Comparison of ENCODE assay signal across 8 mouse cellular contexts in genomic region chr9:107872350-107873098, GRCm38 (mm10). TPM values are rescaled to one million over a fixed set of nuclear protein-coding genes. Genes with fewer than 3 reads are reported as not detected.
DNase-seq lines count a peak whose midpoint lies in the region; ATAC-seq and TF ChIP-seq lines count a peak whose summit lies in the region.

No protein-coding gene starts in this region.

- intact Hi-C loops in heart, postnatal 36 days (cut with DNase I), result loop anchor here (2.0 to 5.0 kb wide), 2 partner anchors 16 to 685 kb away; partner anchors contain the start of gene Mon1a

- under 1% methylated on average over 76 of the region's 80 CpGs for WGBS in forebrain, embryonic 16.5 days
- under 1% methylated on average over 80 of the region's 80 CpGs for WGBS in lung, embryonic 14.5 days
- WGBS in olfactory bulb, adult 2 months, result under 1% methylated on average over 80 of the region's 80 CpGs
- WGBS in thymus, adult 2 months, result under 1% methylated on average over 79 of the region's 80 CpGs

- peak overlapping the region; percentile 94 for H3K27ac ChIP-seq in forebrain, embryonic 16.5 days (ENCODE audit: low read length)
- peak overlapping the region; percentile 90 for H3K27ac ChIP-seq in layer of hippocampus, adult 2 months
- H3K27ac ChIP-seq in lung, embryonic 14.5 days (ENCODE audit: low read depth), result peak overlapping the region; percentile 97
- peak overlapping the region; percentile 84 for H3K27ac ChIP-seq in olfactory bulb, adult 2 months (ENCODE audit: insufficient read depth, low read depth, low read length)
- peak overlapping the region; percentile 64 for H3K27ac ChIP-seq in thymus, adult 2 months (ENCODE audit: control insufficient read depth, insufficient read depth, low read length)

- peak overlapping the region; percentile 98 for H3K9ac ChIP-seq in forebrain, embryonic 16.5 days (replicated peaks; ENCODE audit: low read depth, low read length)
- peak overlapping the region; percentile 96 for H3K9ac ChIP-seq in lung, embryonic 14.5 days

- H3K4me1 ChIP-seq in G1E (ENCODE audit: insufficient read depth, low read depth, low read length), result peaks cover 22% of the 10 kb centered on the region
- H3K4me1 ChIP-seq in forebrain, embryonic 16.5 days (replicated peaks; ENCODE audit: control insufficient read depth, insufficient read depth, low read length), result peaks cover 16% of the 10 kb centered on the region
- H3K4me1 ChIP-seq in lung, embryonic 14.5 days (ENCODE audit: insufficient read depth), result peaks cover 8% of the 10 kb centered on the region; the same call in 1 of the 2 replicates
- H3K4me1 ChIP-seq in olfactory bulb, adult 2 months (ENCODE audit: control insufficient read depth, insufficient read depth, low read length), result no peaks in the 10 kb centered on the region
- no peaks in the 10 kb centered on the region; the same call in 1 of the 2 replicates for H3K4me1 ChIP-seq in thymus, adult 2 months (replicated peaks; ENCODE audit: control insufficient read depth, insufficient read depth, low read length)

- ATAC-seq in G1E (ENCODE audit: extremely low read depth, insufficient number of reproducible peaks, low FRiP score, poor library complexity, severe bottlenecking), result peak; percentile 99
- peak; percentile 100 for ATAC-seq in forebrain, embryonic 16.5 days
- ATAC-seq in lung, embryonic 14.5 days (ENCODE audit: insufficient read depth), result peak; percentile 100

- peak overlapping the region; percentile 79 for H3K4me2 ChIP-seq in forebrain, embryonic 16.5 days (ENCODE audit: low read length)
- peak overlapping the region; percentile 71 for H3K4me2 ChIP-seq in lung, embryonic 14.5 days

- peak; percentile 94 for DNase-seq in G1E (ENCODE audit: low spot score)
- DNase-seq in cerebellum, adult 18-20 months, result peak; percentile 96 to 97
- DNase-seq in heart, postnatal 36 days, result peak; percentile 93
- DNase-seq in layer of hippocampus, adult 2 months (ENCODE audit: low spot score in 2 of 2), result peak; percentile 94 to 97
- DNase-seq in lung, embryonic 14.5 days, result peak; percentile 98
- DNase-seq in thymus, adult 2 months, result peak; percentile 93

- no peak for TF ChIP-seq CTCF in G1E (IDR thresholded peaks at IDR 0.05; ENCODE audit: low read depth, low read length)
- TF ChIP-seq CTCF in layer of hippocampus, adult 2 months (conservative IDR thresholded peaks at IDR 0.05), result no peak
- no peak for TF ChIP-seq CTCF in lung, embryonic 14.5 days (IDR thresholded peaks at IDR 0.05; ENCODE audit: low read depth)
- TF ChIP-seq CTCF in olfactory bulb, adult 2 months (IDR thresholded peaks at IDR 0.05; ENCODE audit: insufficient read depth, low read depth, low read length), result no peak
- TF ChIP-seq CTCF in thymus, adult 2 months (IDR thresholded peaks at IDR 0.05; ENCODE audit: borderline replicate concordance, control insufficient read depth, extremely low read depth, insufficient read depth, low read length, poor library complexity), result peak; percentile 68

- no peaks in the 10 kb centered on the region for H3K9me3 ChIP-seq in G1E (replicated peaks)
- no peaks in the 10 kb centered on the region for H3K9me3 ChIP-seq in forebrain, embryonic 16.5 days (ENCODE audit: control insufficient read depth, low read length)
- no peaks in the 10 kb centered on the region for H3K9me3 ChIP-seq in lung, embryonic 14.5 days (ENCODE audit: low read depth, low read length)

- TF ChIP-seq POLR2A in olfactory bulb, adult 2 months (IDR thresholded peaks at IDR 0.05; ENCODE audit: insufficient read depth, low read depth, low read length), result peak; percentile 78
- peak; percentile 90 for TF ChIP-seq POLR2A in thymus, adult 2 months (IDR thresholded peaks at IDR 0.05; ENCODE audit: control insufficient read depth, extremely low read depth, insufficient read depth, low read length, poor library complexity)

- H3K27me3 ChIP-seq in G1E (ENCODE audit: insufficient read depth, low read length), result no peaks in the 10 kb centered on the region; the same call in 1 of the 2 replicates
- H3K27me3 ChIP-seq in forebrain, embryonic 16.5 days (replicated peaks; ENCODE audit: control insufficient read depth, insufficient read depth, low read length), result no peaks in the 10 kb centered on the region
- H3K27me3 ChIP-seq in lung, embryonic 14.5 days (ENCODE audit: insufficient read depth, low read length), result no peaks in the 10 kb centered on the region
- no peaks in the 10 kb centered on the region for H3K27me3 ChIP-seq in thymus, adult 2 months (ENCODE audit: control insufficient read depth, insufficient read depth, low read length)

- H3K4me3 ChIP-seq in G1E (ENCODE audit: low read depth, low read length), result peak overlapping the region; percentile 85
- H3K4me3 ChIP-seq in forebrain, embryonic 16.5 days (replicated peaks; ENCODE audit: low read length), result peak overlapping the region; percentile 92
- H3K4me3 ChIP-seq in layer of hippocampus, adult 2 months, result peak overlapping the region; percentile 86
- peak overlapping the region; percentile 90 for H3K4me3 ChIP-seq in lung, embryonic 14.5 days (ENCODE audit: low read depth, low read length)
- peak overlapping the region; percentile 90 for H3K4me3 ChIP-seq in olfactory bulb, adult 2 months (ENCODE audit: insufficient read depth, low read depth, low read length)
- H3K4me3 ChIP-seq in thymus, adult 2 months (ENCODE audit: control insufficient read depth, insufficient read depth, low read length), result peak overlapping the region; percentile 82

- H3K36me3 ChIP-seq in G1E (replicated peaks), result peaks cover 17% of the 10 kb centered on the region
- no peaks in the 10 kb centered on the region for H3K36me3 ChIP-seq in forebrain, embryonic 16.5 days (ENCODE audit: control insufficient read depth, insufficient read depth)
- H3K36me3 ChIP-seq in lung, embryonic 14.5 days (ENCODE audit: insufficient read depth), result no peaks in the 10 kb centered on the region
- H3K36me3 ChIP-seq in thymus, adult 2 months (ENCODE audit: control insufficient read depth, insufficient read depth, low read length), result no peaks in the 10 kb centered on the region

RNA-seq across cellular contexts. Expression of gene Rbm6, which starts 0.5 kb away (rescaled TPM):
- total RNA-seq in G1E (2014; fragmentation: Nextera tagmentation) (120 and 184 TPM in 2 replicates), G1E (2017) (91.6 and 105 TPM in 2 replicates)
- 15.8 and 38.7 TPM in 2 replicates for polyA plus RNA-seq in G1E (2012)
- 115 and 140 TPM in 2 replicates for polyA plus RNA-seq in forebrain, embryonic 16.5 days (2015; fragmentation: Nextera tagmentation; extraction: Ambion mirVana)
- 10 to 100 TPM; 29.0 to 30.7 TPM for total RNA-seq in heart, postnatal 36 days (2021)
- 10 to 100 TPM; 60.7 to 70.3 TPM for total RNA-seq in layer of hippocampus, adult 2 months (2021)
- polyA plus RNA-seq in lung, embryonic 14.5 days (2014; fragmentation: Nextera tagmentation; extraction: Ambion mirVana), result 73.2 and 74.4 TPM in 2 replicates
- polyA plus RNA-seq in olfactory bulb, adult 2 months (2012; ENCODE audit: insufficient read depth, insufficient read length, low replicate concordance, missing spikeins), result 246 and 345 TPM in 2 replicates
- polyA plus RNA-seq in thymus, adult 2 months (2012; rRNA removed), result 29.0 and 32.1 TPM in 2 replicates

RNA-seq across cellular contexts. Expression of gene Mon1a, which starts 15.4 kb away (rescaled TPM):
- 2.0 and 3.1 TPM in 2 replicates for total RNA-seq in G1E (2014; fragmentation: Nextera tagmentation)
- 12.8 and 14.3 TPM in 2 replicates for total RNA-seq in G1E (2017)
- polyA plus RNA-seq in G1E (2012), result 12.8 and 13.6 TPM in 2 replicates
- 24.8 and 25.2 TPM in 2 replicates for polyA plus RNA-seq in forebrain, embryonic 16.5 days (2015; fragmentation: Nextera tagmentation; extraction: Ambion mirVana)
- total RNA-seq in heart, postnatal 36 days (2021), result 10 to 100 TPM; 11.9 to 12.2 TPM
- 10 to 100 TPM; 26.9 to 27.6 TPM for total RNA-seq in layer of hippocampus, adult 2 months (2021)
- 11.9 and 13.0 TPM in 2 replicates for polyA plus RNA-seq in lung, embryonic 14.5 days (2014; fragmentation: Nextera tagmentation; extraction: Ambion mirVana)
- polyA plus RNA-seq in olfactory bulb, adult 2 months (2012; ENCODE audit: insufficient read depth, insufficient read length, low replicate concordance, missing spikeins), result not detected in 2 replicates
- polyA plus RNA-seq in thymus, adult 2 months (2012; rRNA removed), result 57.0 and 62.7 TPM in 2 replicates

RNA-seq across cellular contexts. Expression of gene Mst1r, which starts 34.1 kb away (rescaled TPM):
- not detected in 2 replicates for total RNA-seq in G1E (2014; fragmentation: Nextera tagmentation)
- total RNA-seq in G1E (2017), result not detected in 2 replicates
- polyA plus RNA-seq in G1E (2012), result 0.01 TPM in 1 of 2 replicates, not detected in the other
- 0.91 and 1.3 TPM in 2 replicates for polyA plus RNA-seq in forebrain, embryonic 16.5 days (2015; fragmentation: Nextera tagmentation; extraction: Ambion mirVana)
- 1 to 10 TPM; 1.8 to 2.2 TPM for total RNA-seq in heart, postnatal 36 days (2021)
- total RNA-seq in layer of hippocampus, adult 2 months (2021), result 1 to 10 TPM; 1.3 to 2.4 TPM
- 1.7 and 2.2 TPM in 2 replicates for polyA plus RNA-seq in lung, embryonic 14.5 days (2014; fragmentation: Nextera tagmentation; extraction: Ambion mirVana)
- not detected in 2 replicates for polyA plus RNA-seq in olfactory bulb, adult 2 months (2012; ENCODE audit: insufficient read depth, insufficient read length, low replicate concordance, missing spikeins)
- polyA plus RNA-seq in thymus, adult 2 months (2012; rRNA removed), result 8.5 and 13.0 TPM in 2 replicates

RNA-seq across cellular contexts. Expression of gene Actl11, which starts 55.7 kb away (rescaled TPM):
- total RNA-seq in G1E (2014; fragmentation: Nextera tagmentation) (not detected in 2 replicates), G1E (2017) (0.11 TPM in 1 of 2 replicates, not detected in the other)
- not detected in 2 replicates for polyA plus RNA-seq in G1E (2012)
- not detected in 2 replicates for polyA plus RNA-seq in forebrain, embryonic 16.5 days (2015; fragmentation: Nextera tagmentation; extraction: Ambion mirVana)
- not detected for total RNA-seq in heart, postnatal 36 days (2021)
- total RNA-seq in layer of hippocampus, adult 2 months (2021), result not detected
- polyA plus RNA-seq in lung, embryonic 14.5 days (2014; fragmentation: Nextera tagmentation; extraction: Ambion mirVana), result not detected in 2 replicates
- polyA plus RNA-seq in olfactory bulb, adult 2 months (2012; ENCODE audit: insufficient read depth, insufficient read length, low replicate concordance, missing spikeins), result not detected in 2 replicates
- 0.11 TPM in 1 of 2 replicates, not detected in the other for polyA plus RNA-seq in thymus, adult 2 months (2012; rRNA removed)

Comparison
In these comparisons a context has a peak if more than half of its experiments do, and no peak if none do; other contexts are left out.
1. Peak in every context shown above with its lines: DNase-seq, ATAC-seq, H3K4me3 ChIP-seq and H3K27ac ChIP-seq.